Mouse (Mus musculus) thymus, postnatal 10 days (tissue): ENCODE results near the gene Olfr348.

ENCODE experiments used
- DNase-seq, 2 experiments: peaks; one replicate each; pipeline ENCODE4 v3.0.0; 2021; ENCODE audit warnings: low spot score in 2 of 2

Olfr348 gene

GRCm38 (mm10) chr2:36783976-36784375, at the start of gene Olfr348:
Gene Olfr348 (plus strand): TSS chr2:36784276.
- DNase-seq: no peak

GRCm38 (mm10) chr2:36736226-36736625, 47.9 kb upstream of the Olfr348 start:
- DNase-seq: no peak

DNA sequence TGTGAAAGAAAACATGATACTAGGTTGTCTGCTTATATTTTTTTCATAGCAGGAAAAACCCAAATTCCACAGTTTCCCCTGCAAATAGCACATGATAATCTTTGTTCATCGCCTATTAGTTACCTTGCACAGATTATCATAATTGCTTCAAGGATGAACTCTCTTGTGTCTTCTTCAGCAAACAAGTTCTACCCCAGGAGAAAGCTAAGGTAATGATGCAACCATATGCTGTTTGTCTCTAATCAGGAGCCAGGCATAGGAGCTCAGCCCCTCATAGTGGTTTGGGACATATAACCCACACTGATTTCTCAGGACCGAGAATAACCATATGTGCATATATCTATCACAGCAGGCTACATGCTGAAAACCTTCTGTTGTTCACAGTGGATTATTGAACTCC, 6.2 kb downstream of the Olfr348 start, which contains the start of gene Olfr50:
Gene Olfr50, plus strand, starts transcription at position 301 of the 400 bp plus-strand sequence.
- no peak for DNase-seq

GRCm38 (mm10) chr2:36816932-36817331, 32.9 kb downstream of the Olfr348 start, which contains the start of gene Olfr3:
Gene Olfr3 (minus strand): TSS chr2:36817032.
- no peak for DNase-seq
